Mouse (Mus musculus) heart, postnatal 36 days (tissue): ENCODE measurements around the gene Zfp40. TPM values are rescaled to one million over a fixed set of nuclear protein-coding genes. Genes with fewer than 3 reads are reported as not detected.
"Not testable (repeated sequence)": the region's sequence is repeated elsewhere in the genome, so short reads cannot be mapped to it uniquely, and the experiment has no call there.

Experiments used
- DNase-seq, 2 experiments: peaks; one replicate each; pipeline ENCODE4 v3.0.0; 2021 to 2022
- intact Hi-C: fragments of 180-260 bp; cut with DNase I; formaldehyde crosslinking; loops from one replicate; pipeline ENCODE4 v1.15.1; 2025
- total RNA-seq, 2 experiments: library from RNA; stranded (reverse); gene quantifications; 2 replicates each; pipeline ENCODE4 v1.2.3; 2021

The Zfp40 gene
- total RNA-seq, result 1 to 10 TPM; 3.5 to 5.8 TPM

- DNase-seq, result peak; percentile 92
- intact Hi-C loops, result loop anchor here (5.0 to 10.0 kb wide), 3 partner anchors 325 to 448 kb away; partner anchors contain the start of gene Zfp945
These were observed at the start of gene Zfp40 for GRCm38 (mm10) chr17:23192453-23193379. Gene Zfp40 (minus strand): TSS chr17:23193252.

DNA sequence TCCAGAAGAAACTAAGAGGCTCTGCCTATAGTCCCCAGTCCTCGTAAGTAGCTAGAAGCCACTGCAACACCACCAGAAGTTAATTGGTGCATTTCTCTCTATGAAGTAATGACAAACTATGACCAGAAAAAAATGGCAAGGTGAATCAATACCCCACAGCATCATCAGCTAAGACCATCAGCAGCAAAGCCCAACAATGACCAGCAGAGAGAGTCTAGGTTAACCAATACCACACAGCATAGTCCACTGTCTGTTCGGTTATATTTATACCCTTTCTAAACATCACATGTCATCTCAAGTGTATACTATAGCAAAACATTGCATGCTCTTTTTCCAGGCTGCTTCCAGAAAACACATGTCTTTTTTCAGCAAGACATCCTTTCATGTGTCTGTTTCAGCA is 25.3 kb upstream of the Zfp40 start:
- no peak for DNase-seq
- intact Hi-C loops, result no loop called here

GRCm38 (mm10) chr17:23199856-23200255 is 6.8 kb upstream of the Zfp40 start:
- intact Hi-C loops, result loop anchor here (10.0 kb wide), 1 partner anchor 455 kb away; no protein-coding TSS in a partner anchor

DNA sequence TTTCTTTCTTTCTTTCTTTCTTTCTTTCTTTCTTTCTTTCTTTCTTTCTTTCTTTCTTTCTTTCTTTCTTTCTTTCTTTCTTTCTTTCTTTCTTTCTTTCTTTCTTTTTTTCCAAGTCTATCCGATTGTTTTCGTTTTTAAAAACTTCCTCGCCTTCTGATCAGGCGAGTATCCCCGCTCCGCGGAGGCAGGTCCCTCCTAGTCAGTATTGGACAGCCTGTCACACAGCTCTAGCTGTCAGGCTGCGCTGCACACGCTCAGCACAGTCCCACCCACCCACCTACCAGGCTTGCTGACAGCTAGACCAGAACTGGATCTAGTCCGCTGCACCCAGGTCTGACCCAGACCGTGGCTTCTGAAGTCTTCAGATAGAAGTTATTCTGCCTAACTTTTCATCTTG is 389 bp upstream of the Zfp40 start:
- DNase-seq, result peak; percentile 55 to 58
- intact Hi-C loops, result loop anchor here (5.0 to 10.0 kb wide), 3 partner anchors 326 to 449 kb away; partner anchors contain the start of gene Zfp945

More at GRCm38 (mm10) chr17:23199856-23200255, 6.8 kb upstream of the Zfp40 start:
- DNase-seq, result not testable (repeated sequence)

GRCm38 (mm10) chr17:23187680-23188079 is 5.4 kb downstream of the Zfp40 start:
- DNase-seq, result peak; percentile 3 to 10
- intact Hi-C loops, result no loop called here

Other genes starting within 250 kb of the Zfp40 start
- not detected for gene Vmn2r-ps130, start 132.1 kb downstream of the Zfp40 start, total RNA-seq
- not detected for gene Vmn2r114, start 119.3 kb upstream of the Zfp40 start, total RNA-seq
- gene Vmn2r115, start 150.5 kb upstream of the Zfp40 start, total RNA-seq, result not detected
- not detected for gene Vmn2r116, start 191.4 kb upstream of the Zfp40 start, total RNA-seq